Mouse (Mus musculus) brain, embryonic 14.5 days (tissue): Measurements from ENCODE around the gene Btbd7. TPM values are rescaled to one million over a fixed set of nuclear protein-coding genes. Genes with fewer than 3 reads are reported as not detected.
A peak's percentile ranks its signal among the peaks of the same experiment; 100 is the strongest.

ENCODE experiments used
- DNase-seq: peaks from one replicate; pipeline ENCODE4 v3.0.0-alpha.2; 2011; ENCODE audit warnings: low read depth
- CTCF ChIP-seq: fragments of 200-500 bp; IDR thresholded peaks from 2 replicates; pipeline ENCODE4 v1.5.1; 2012; ENCODE audit warnings: inconsistent platforms, mild to moderate bottlenecking, moderate library complexity, borderline replicate concordance; ENCODE audit not compliant: insufficient read depth, insufficient read length; ENCODE audit errors: extremely low read depth
- POLR2A ChIP-seq: fragments of 200-500 bp; IDR thresholded peaks from 2 replicates; pipeline ENCODE4 v1.6.1; 2012; ENCODE audit warnings: mild to moderate bottlenecking, inconsistent platforms, borderline replicate concordance; ENCODE audit not compliant: poor library complexity, insufficient read depth, insufficient read length, severe bottlenecking; ENCODE audit errors: extremely low read depth
- polyA plus RNA-seq: library from polyadenylated mRNA; depleted of rRNA; stranded (reverse); fragments of >200 nt; gene quantifications from 2 replicates; pipeline ENCODE4 v1.2.3, GENCODE M21; 2012; rRNA removed

Btbd7 gene
- polyA plus RNA-seq, 1 experiment, result 31.4 TPM

- TF ChIP-seq POLR2A, result no peak
- no peak for TF ChIP-seq CTCF
- no peak for DNase-seq
Observed at GRCm38 (mm10) chr12:102748256-102748655, 130.0 kb downstream of the Btbd7 start.

- DNase-seq, result no peak
- TF ChIP-seq POLR2A (no peak), CTCF (no peak)
Observed at GRCm38 (mm10) chr12:102744839-102745238, 133.4 kb downstream of the Btbd7 start.

- DNase-seq, result peak; percentile 96
Observed at GRCm38 (mm10) chr12:102743589-102744574, 134.4 kb downstream of the Btbd7 start, which contains the start of the genes Moap1 and Tmem251. TSS of gene Moap1 (minus strand) at chr12:102743661. TSS of gene Tmem251 (plus strand) at chr12:102743762.

DNA sequence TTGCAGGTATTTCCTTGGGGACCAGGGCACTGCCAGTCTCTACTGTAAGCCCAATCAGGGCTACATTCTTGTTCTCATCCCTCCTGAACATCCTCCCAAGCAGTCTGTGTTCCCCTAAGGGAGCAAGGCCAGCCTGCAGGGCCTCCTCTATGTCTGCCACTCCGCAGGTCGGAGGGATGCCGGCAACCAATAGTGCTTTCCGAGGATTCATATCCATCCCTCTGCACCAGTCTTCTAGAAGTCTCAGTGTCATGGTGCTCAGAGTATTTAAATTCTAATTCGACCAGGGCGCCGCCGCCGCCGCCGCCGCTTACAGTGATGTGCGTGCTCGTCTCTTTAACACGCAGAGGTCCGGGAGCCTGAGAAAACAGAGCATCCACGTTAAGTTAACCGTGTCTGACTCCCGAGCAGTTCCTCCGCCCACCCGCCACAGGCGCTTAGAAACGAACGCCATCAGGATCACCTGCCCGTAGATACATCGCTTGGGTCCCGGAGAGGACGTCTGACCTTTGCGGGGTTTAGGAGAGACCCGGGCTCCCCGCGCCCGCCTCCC, 135.2 kb downstream of the Btbd7 start:
- TF ChIP-seq POLR2A (no peak), CTCF (no peak)
- DNase-seq, result no peak

More at GRCm38 (mm10) chr12:102743589-102744574, 134.4 kb downstream of the Btbd7 start, which contains the start of the genes Moap1 and Tmem251:
- TF ChIP-seq POLR2A, result peak; percentile 57
- no peak for TF ChIP-seq CTCF

- TF ChIP-seq POLR2A (no peak), CTCF (no peak)
- DNase-seq, result no peak
Observed at GRCm38 (mm10) chr12:102742056-102742455, 136.2 kb downstream of the Btbd7 start.

GRCm38 (mm10) chr12:102740285-102740684, 138.0 kb downstream of the Btbd7 start:
- peak; percentile 33 for DNase-seq
- no peak for TF ChIP-seq POLR2A
- peak; percentile 51; the same call in 1 of the 2 replicates for TF ChIP-seq CTCF

DNA sequence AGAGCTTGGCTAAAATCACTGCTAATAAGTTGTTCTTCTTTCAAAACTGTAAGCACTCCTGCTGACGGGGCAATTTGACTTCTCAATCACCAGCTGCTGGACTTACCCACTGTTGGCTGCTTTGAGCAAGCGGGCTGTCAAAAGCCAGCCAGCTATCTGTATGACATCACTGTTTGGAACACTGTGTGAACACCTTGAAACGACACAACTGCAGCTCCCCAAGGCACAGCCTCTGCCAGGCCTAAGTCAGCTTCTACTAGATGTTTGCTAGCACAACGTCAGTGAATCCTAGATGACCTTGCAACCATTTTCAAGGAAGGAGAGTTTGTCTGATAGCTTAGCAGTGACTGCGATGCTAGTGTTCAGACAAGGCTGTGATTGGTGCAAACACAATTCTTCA, 139.2 kb downstream of the Btbd7 start:
- no peak for DNase-seq
- TF ChIP-seq POLR2A (no peak), CTCF (no peak)

DNA sequence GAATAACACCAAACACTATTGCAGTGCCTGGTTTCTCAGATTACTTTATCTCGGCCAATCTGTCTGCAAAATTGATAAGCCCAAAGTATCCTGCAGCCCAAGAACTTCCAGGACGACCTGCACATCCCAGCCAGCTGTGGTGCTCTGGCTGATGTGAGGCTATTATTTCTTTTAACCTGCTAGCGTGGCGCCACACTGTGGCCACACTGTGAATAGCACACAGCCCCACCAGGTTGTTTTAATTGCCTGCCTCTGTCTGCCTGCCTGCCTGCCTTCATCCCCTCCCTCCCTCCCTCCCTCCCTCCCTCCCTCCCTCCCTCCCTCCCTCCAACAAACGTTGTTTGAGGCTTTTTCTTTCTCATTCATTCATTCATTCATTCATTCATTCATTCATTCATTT, 144.9 kb downstream of the Btbd7 start:
- DNase-seq, result peak; percentile 51
- TF ChIP-seq POLR2A, result no peak
- peak; percentile 71 for TF ChIP-seq CTCF

- TF ChIP-seq POLR2A, result no peak
- no peak for TF ChIP-seq CTCF
- DNase-seq, result peak; percentile 64
Observed at GRCm38 (mm10) chr12:102730798-102731619, 147.3 kb downstream of the Btbd7 start.

Other genes starting within 250 kb of the Btbd7 start
- gene Itpk1, start 173.5 kb downstream of the Btbd7 start, polyA plus RNA-seq, result 32.3 and 34.0 TPM in 2 replicates
- gene Moap1, start 134.8 kb downstream of the Btbd7 start, polyA plus RNA-seq, result 9.3 and 11.6 TPM in 2 replicates
- gene Tmem251, start 134.7 kb downstream of the Btbd7 start, polyA plus RNA-seq, result 4.9 and 5.0 TPM in 2 replicates
- not detected in 2 replicates for gene Gm28051, start 120.7 kb downstream of the Btbd7 start, polyA plus RNA-seq
- 21.9 and 24.1 TPM in 2 replicates for gene Gon7, start 120.7 kb downstream of the Btbd7 start, polyA plus RNA-seq
- 40.7 and 40.8 TPM in 2 replicates for gene Ubr7, start 120.5 kb downstream of the Btbd7 start, polyA plus RNA-seq
- 30.8 and 31.6 TPM in 2 replicates for gene Gm20604, start 119.8 kb downstream of the Btbd7 start, polyA plus RNA-seq
- gene Cox8c, start 20.8 kb upstream of the Btbd7 start, polyA plus RNA-seq, result not detected in 2 replicates
- gene Unc79, start 70.4 kb upstream of the Btbd7 start, polyA plus RNA-seq, result 40.6 and 43.1 TPM in 2 replicates